Mouse (Mus musculus) skeletal muscle tissue, adult 2 months (tissue): Measurements from ENCODE around the gene Hist1h3d.
A peak's percentile ranks its signal among the peaks of the same experiment; 100 is the strongest.
"Not testable (repeated sequence)": the region's sequence is repeated elsewhere in the genome, so short reads cannot be mapped to it uniquely, and the experiment has no call there.

Experiments used
- DNase-seq: peaks from one replicate; pipeline ENCODE4 v3.0.0-alpha.2; 2012; ENCODE audit warnings: low read depth, low spot score

Gene Hist1h3d

DNA sequence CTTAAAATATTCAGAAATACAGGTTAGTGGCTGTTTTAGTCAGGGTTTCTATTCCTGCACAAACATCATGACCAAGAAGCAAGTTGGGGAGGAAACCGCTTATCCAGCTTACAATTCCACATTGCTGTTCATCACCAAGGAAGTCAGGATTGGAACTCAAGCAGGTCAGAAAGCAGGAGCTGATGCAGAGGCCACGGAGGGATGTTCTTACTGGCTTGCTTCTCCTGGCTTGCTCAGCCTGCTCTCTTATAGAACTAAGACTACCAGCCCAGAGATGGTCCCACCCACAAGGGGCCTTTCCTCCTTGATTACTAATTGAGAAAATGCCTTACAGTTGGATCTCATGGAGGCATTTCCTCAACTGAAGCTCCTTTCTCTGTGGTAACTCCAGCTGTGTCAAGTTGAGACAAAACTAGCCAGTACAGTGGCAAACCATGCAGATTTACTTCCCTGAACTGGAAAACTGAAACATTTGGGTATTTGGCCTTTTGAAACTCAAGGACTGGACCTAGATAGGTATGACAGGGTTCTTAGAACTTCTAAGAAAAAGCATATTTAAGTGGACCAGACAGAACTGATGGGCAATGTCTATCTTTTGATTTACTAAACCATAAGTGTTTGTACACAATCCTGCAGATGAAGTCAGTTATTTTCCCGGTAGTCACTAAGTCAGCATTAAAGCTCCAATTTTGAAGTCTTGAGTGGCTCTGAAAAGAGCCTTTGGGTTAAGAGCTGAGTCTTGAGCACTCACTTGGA, 33.2 kb upstream of the Hist1h3d start:
- not testable (repeated sequence) for DNase-seq

GRCm38 (mm10) chr13:23542999-23543607, 32.5 kb upstream of the Hist1h3d start, which contains the start of gene Hist1h2bh:
Gene Hist1h2bh (minus strand): TSS chr13:23543392.
- peak; percentile 94 for DNase-seq

DNA sequence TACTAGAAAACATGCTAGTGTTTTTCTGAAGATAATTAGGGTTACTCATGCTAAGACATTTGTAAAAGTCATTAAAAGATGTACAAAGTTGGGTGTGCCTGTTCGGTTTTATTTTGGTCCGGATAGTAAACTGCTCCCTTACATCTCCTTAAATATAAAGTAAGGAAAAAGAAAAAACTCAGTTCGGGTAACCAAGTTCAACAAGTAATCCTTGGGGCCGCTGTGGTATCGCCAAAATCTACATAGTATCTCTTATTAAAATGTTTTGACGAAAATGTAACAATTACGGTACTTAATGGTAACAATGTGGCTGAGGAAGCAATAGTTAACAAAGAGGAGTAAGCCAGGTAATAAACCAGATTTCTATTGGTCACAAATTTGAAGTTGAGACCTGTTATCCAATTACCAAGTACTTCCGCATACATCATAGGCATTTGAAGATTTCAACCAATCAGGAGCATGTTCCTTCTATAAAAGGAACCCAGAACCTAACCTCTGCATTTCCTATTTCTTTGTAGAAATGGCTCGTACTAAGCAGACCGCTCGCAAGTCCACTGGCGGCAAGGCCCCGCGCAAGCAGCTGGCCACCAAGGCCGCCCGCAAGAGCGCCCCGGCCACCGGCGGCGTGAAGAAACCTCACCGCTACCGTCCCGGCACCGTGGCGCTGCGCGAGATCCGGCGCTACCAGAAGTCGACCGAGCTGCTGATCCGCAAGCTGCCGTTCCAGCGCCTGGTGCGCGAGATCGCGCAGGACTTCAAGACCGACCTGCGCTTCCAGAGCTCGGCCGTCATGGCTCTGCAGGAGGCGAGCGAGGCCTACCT, 31.4 kb upstream of the Hist1h3d start, which contains the start of gene Hist1h3f:
Hist1h3f (plus strand) TSS at position 88 of the 822 bp plus-strand sequence.
- peak; percentile 94 for DNase-seq

DNA sequence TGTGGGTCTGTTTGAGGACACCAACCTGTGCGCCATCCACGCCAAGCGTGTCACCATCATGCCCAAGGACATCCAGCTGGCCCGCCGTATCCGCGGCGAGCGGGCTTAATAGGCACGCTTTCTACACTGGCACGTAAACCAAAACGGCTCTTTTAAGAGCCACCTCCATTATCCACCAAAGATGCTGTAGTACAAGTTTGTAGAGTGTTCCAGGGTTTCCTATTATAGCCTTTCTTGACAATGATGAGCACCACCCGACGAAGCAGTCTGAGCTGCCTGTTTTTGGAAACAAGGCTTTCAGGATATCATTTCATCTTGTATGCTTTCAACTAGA, 30.8 kb upstream of the Hist1h3d start:
- not testable (repeated sequence) for DNase-seq

- no peak for DNase-seq
These were observed 28.9 kb upstream of the Hist1h3d start for GRCm38 (mm10) chr13:23546694-23547093.

DNA sequence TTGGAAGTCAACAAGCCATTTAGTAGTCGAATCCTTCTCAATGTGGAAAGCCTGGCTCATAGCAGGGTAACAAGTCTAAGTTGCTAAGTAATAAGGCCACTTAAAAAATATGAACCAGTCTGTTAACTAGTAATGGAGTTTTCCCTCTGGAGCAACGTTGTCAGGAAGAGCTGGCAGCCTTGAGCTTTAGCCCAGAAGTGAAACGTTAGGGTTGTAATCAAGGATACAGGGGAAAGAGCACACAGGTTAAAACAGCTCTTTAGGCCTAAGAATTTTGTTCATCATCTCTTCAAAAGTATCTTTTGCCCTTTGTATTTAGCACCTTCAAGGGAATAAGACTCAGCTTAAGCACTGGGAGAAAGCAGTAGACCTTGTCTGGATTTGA, 24.8 kb upstream of the Hist1h3d start:
- no peak for DNase-seq

GRCm38 (mm10) chr13:23551146-23551834, 24.3 kb upstream of the Hist1h3d start, which contains the start of gene Hist1h4f:
Gene Hist1h4f (minus strand): TSS chr13:23551648.
- DNase-seq = peak; percentile 80

- no peak for DNase-seq
These were observed 23.3 kb upstream of the Hist1h3d start for GRCm38 (mm10) chr13:23551931-23552914.

- DNase-seq = no peak
These were observed 22.6 kb upstream of the Hist1h3d start, which contains the start of gene Hist1h1d for GRCm38 (mm10) chr13:23552962-23553361. Gene Hist1h1d (plus strand): TSS chr13:23553262.

DNA sequence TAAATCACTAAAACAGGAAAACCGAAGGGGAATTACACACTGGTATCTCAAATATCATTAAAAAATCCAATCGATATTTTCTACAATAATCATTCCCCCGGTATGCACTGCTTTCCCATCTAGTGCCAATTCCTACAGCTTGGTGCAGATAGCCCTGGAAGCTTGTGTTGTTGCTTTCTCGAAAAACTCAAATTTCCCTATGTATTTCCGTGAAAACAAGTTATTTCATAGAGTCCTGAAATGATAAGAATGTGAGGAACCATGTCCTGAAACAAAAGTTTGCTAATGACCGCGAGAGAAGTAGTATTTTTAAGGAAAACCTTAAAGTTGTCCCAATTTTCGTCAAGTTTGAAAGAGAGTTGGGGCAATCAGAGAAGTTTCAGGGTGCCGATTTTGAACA, 21.2 kb upstream of the Hist1h3d start:
- no peak for DNase-seq

DNA sequence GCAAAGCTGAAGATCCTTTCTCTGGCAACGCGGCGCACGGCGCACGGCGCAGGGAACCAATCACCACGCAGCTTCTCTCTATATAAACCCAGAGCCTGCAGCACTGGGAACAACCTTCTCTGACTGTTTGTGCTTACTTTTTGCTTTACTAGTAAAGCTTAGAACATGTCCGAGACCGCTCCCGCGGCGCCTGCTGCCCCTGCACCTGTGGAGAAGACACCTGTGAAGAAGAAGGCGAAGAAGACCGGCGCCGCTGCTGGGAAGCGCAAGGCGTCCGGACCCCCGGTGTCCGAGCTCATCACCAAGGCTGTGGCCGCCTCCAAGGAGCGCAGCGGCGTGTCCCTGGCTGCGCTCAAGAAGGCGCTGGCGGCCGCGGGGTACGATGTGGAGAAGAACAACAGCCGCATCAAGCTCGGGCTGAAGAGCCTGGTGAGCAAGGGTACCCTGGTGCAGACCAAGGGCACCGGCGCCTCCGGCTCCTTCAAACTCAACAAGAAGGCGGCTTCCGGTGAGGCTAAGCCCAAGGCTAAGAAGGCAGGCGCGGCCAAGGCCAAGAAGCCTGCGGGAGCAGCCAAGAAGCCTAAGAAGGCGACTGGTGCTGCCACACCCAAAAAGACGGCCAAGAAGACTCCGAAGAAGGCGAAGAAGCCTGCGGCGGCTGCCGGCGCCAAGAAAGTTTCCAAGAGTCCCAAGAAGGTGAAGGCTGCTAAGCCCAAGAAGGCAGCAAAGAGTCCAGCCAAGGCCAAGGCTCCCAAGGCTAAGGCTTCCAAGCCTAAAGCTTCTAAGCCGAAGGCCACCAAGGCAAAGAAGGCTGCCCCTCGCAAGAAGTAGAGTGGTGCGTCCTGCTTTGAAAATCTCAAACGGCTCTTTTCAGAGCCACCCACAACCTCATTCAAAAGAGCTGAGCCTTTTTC, 20.4 kb upstream of the Hist1h3d start:
- DNase-seq = peak; percentile 73

GRCm38 (mm10) chr13:23555839-23556416, 19.6 kb upstream of the Hist1h3d start:
- DNase-seq = peak; percentile 87

GRCm38 (mm10) chr13:23556906-23557305, 18.7 kb upstream of the Hist1h3d start:
- no peak for DNase-seq

DNA sequence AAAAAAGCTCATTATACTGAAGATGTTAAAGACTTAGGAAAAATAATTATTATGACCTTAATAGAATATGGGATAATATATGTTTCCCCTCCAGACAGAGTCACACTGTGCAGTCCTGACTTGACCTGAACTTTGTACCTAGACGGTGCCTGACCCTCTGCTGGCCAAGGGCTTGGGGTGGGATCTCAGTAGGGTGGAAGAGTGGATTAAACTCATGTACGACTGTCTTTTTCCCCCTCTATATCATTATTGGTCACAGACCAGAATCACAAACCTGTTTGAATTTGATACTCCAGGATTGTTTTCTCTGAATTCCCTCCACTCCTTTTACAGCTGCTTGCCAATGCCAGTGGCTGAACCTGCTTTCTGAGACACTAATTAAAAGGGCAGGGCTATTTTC, 14.9 kb upstream of the Hist1h3d start:
- DNase-seq = not testable (repeated sequence)

DNA sequence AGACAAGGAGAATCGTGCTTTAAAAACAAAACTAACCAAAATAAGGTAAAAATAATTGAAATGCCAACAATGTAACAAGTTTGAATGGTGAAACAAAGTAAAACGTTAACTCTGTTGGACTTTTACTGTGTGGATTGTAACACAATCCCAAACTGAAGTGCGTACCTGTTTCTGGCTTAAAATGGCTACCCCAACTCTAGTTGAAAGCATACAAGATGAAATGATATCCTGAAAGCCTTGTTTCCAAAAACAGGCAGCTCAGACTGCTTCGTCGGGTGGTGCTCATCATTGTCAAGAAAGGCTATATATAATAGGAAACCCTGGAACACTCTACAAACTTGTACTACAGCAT, 14.1 kb upstream of the Hist1h3d start:
- DNase-seq = not testable (repeated sequence)

DNA sequence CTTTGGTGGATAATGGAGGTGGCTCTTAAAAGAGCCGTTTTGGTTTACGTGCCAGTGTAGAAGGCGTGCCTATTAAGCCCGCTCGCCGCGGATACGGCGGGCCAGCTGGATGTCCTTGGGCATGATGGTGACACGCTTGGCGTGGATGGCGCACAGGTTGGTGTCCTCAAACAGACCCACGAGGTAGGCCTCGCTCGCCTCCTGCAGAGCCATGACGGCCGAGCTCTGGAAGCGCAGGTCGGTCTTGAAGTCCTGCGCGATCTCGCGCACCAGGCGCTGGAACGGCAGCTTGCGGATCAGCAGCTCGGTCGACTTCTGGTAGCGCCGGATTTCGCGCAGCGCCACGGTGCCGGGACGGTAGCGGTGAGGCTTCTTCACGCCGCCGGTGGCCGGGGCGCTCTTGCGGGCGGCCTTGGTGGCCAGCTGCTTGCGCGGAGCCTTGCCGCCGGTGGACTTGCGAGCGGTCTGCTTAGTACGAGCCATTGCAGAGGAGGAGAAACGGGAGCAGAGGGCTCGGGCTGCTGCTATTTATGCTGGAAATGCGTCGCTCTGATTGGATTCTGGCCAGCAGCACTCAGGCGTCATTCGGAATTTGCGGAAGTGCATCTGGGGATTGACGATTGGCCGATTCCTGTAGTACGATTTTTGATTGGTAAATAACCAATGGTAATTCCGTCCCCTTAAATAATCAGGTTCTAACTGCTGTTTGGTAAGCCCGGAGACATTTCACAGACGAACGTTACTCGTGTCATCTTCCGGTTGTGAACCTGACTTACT, 13.5 kb upstream of the Hist1h3d start, which contains the start of gene Hist1h3e:
Hist1h3e (minus strand) TSS at position 487 of the 777 bp plus-strand sequence.
- peak; percentile 98 for DNase-seq

- peak; percentile 46 for DNase-seq
These were observed 12.7 kb upstream of the Hist1h3d start for GRCm38 (mm10) chr13:23562699-23563462.
